Mouse (Mus musculus) cerebellum, adult (tissue): ENCODE measurements at regions not wholly inside any gene's neighbourhood (a gene's known extent, or its start where the extent isn't known, plus 50 kb on each side); places are given as distances from the start of the nearest gene placed in this dataset.

Experiments
- ATAC-seq: cut with Nextera tagmentation; 2 replicates; pipeline ENCODE4 v1.9.2; 2017; ENCODE audit warnings: mild to moderate bottlenecking, moderate library complexity, mixed read lengths; ENCODE audit not compliant: insufficient number of reproducible peaks, low FRiP score, low TSS enrichment

GRCm38 (mm10) chr17:51683318-51683717, 149.8 kb downstream of the Satb1 start:
- no peak for ATAC-seq

- no peak for ATAC-seq
These were observed 150.7 kb downstream of the Satb1 start for GRCm38 (mm10) chr17:51682368-51682767.

- ATAC-seq, result no peak
These were observed 155.6 kb downstream of the Satb1 start for GRCm38 (mm10) chr17:51677451-51677850.

GRCm38 (mm10) chr17:51658408-51658807, 174.7 kb downstream of the Satb1 start:
- no peak for ATAC-seq

GRCm38 (mm10) chr17:51653881-51654280, 179.2 kb downstream of the Satb1 start:
- no peak for ATAC-seq

GRCm38 (mm10) chr17:51651880-51652279, 181.2 kb downstream of the Satb1 start:
- ATAC-seq, result no peak

- 0 out of 2 replicates have a peak, but pooled peaks have one; percentile 3 for ATAC-seq
These were observed 183.8 kb downstream of the Satb1 start for GRCm38 (mm10) chr17:51649213-51649815.

GRCm38 (mm10) chr17:51646416-51646815, 186.7 kb downstream of the Satb1 start:
- ATAC-seq, result no peak

GRCm38 (mm10) chr17:51645866-51646265, 187.2 kb downstream of the Satb1 start:
- no peak for ATAC-seq

- no peak for ATAC-seq
These were observed 190.4 kb downstream of the Satb1 start for GRCm38 (mm10) chr17:51642682-51643081.

- no peak for ATAC-seq
These were observed 197.2 kb downstream of the Satb1 start for GRCm38 (mm10) chr17:51635913-51636312.

GRCm38 (mm10) chr17:51631574-51631973, 201.5 kb downstream of the Satb1 start:
- ATAC-seq, result no peak

GRCm38 (mm10) chr17:51620528-51620927, 212.6 kb downstream of the Satb1 start:
- ATAC-seq, result no peak

GRCm38 (mm10) chr17:51585263-51585662, 247.8 kb downstream of the Satb1 start:
- ATAC-seq, result no peak

- ATAC-seq, result no peak
These were observed 248.9 kb downstream of the Satb1 start for GRCm38 (mm10) chr17:51583984-51584880.

GRCm38 (mm10) chr17:51583277-51583676, 249.8 kb downstream of the Satb1 start:
- ATAC-seq, result no peak

GRCm38 (mm10) chr17:51555854-51556253, 277.2 kb downstream of the Satb1 start:
- no peak for ATAC-seq

- ATAC-seq, result no peak
These were observed 278.6 kb downstream of the Satb1 start for GRCm38 (mm10) chr17:51554446-51554845.

GRCm38 (mm10) chr17:51552277-51553015, 280.6 kb downstream of the Satb1 start:
- ATAC-seq, result no peak

GRCm38 (mm10) chr17:51546999-51547398, 286.1 kb downstream of the Satb1 start:
- peak; percentile 45; the same call in 1 of the 2 replicates for ATAC-seq

GRCm38 (mm10) chr17:51542544-51542943, 290.5 kb downstream of the Satb1 start:
- no peak for ATAC-seq
